Mouse (Mus musculus) lung, embryonic 16.5 days (tissue): ENCODE measurements around the gene Kif27. TPM values are rescaled to one million over a fixed set of nuclear protein-coding genes. Genes with fewer than 3 reads are reported as not detected.
"Not testable (repeated sequence)": the region's sequence is repeated elsewhere in the genome, so short reads cannot be mapped to it uniquely, and the experiment has no call there.

Source experiments
- ATAC-seq: fragments of 200-750 bp; cut with Nextera tagmentation; 2 replicates; pipeline ENCODE4 v1.8.0; 2017; ENCODE audit warnings: low read depth, mild to moderate bottlenecking, moderate library complexity
- H3K27ac ChIP-seq: fragments of 300-500 bp; sonication (generic); 2 replicates; pipeline ENCODE4 v1.5.1; 2014; ENCODE audit warnings: mild to moderate bottlenecking, control low read depth, low read length
- H3K27me3 ChIP-seq: fragments of 300-500 bp; sonication (generic); 2 replicates; pipeline ENCODE4 v1.6.1; 2014; ENCODE audit warnings: low read depth, low read length, mixed read lengths; ENCODE audit not compliant: control insufficient read depth, insufficient read depth
- H3K36me3 ChIP-seq: fragments of 300-500 bp; sonication (generic); 2 replicates; pipeline ENCODE4 v1.6.1; 2014; ENCODE audit warnings: low read length; ENCODE audit not compliant: control insufficient read depth, insufficient read depth
- H3K4me1 ChIP-seq: fragments of 300-500 bp; sonication (generic); replicated peaks from 2 replicates; pipeline ENCODE4 v1.6.1; 2014; ENCODE audit warnings: low read length, mixed read lengths; ENCODE audit not compliant: control insufficient read depth, insufficient read depth
- H3K4me2 ChIP-seq: fragments of 300-500 bp; sonication (generic); 2 replicates; pipeline ENCODE4 v1.6.1; 2014; ENCODE audit warnings: low read depth, low read length, control low read depth
- H3K4me3 ChIP-seq: fragments of 300-500 bp; sonication (generic); 2 replicates; pipeline ENCODE4 v1.5.1; 2014; ENCODE audit warnings: mild to moderate bottlenecking, low read length, control low read depth
- H3K9ac ChIP-seq: fragments of 300-500 bp; sonication (generic); 2 replicates; pipeline ENCODE4 v1.6.1; 2014; ENCODE audit warnings: low read length, control low read depth
- H3K9me3 ChIP-seq: fragments of 300-500 bp; sonication (generic); 2 replicates; pipeline ENCODE4 v1.6.1; 2016; ENCODE audit warnings: low read length; ENCODE audit not compliant: control insufficient read depth
- WGBS: fragments of 180-500 bp; shearing (Covaris S2); extraction: QIAGEN DNeasy Blood & Tissue Kit; methylation state at CpG from one replicate; pipeline ENCODE4 v1.1.7; 2014; 5-methylcytosine and 5-hydroxymethylcytosine counted together
- polyA plus RNA-seq: library from polyadenylated mRNA; unstranded; fragments of >200 nt; fragmentation: Nextera tagmentation; extraction: Ambion mirVana; gene quantifications from 2 replicates; pipeline ENCODE4 v1.2.1, GENCODE M21; 2015

Gene Kif27
- polyA plus RNA-seq = 1.4 and 1.6 TPM in 2 replicates

GRCm38 (mm10) chr13:58358629-58359303 lies at the start of gene Kif27:
Gene Kif27, minus strand, starts transcription at chr13:58359122.
- Histone ChIP-seq H3K27ac (no peak within 1 kb of the TSS; the same call in 1 of the 2 replicates), H3K27me3 (no peaks in the 10 kb centered on the region), H3K9ac (peak within 1 kb of the TSS; percentile 66), H3K4me1 (no peaks in the 10 kb centered on the region), H3K4me3 (peak within 1 kb of the TSS; percentile 69), H3K9me3 (peaks cover 2% of the 10 kb centered on the region; the same call in 1 of the 2 replicates), H3K4me2 (peak within 1 kb of the TSS; percentile 97), H3K36me3 (no peaks in the 10 kb centered on the region)
- WGBS = under 1% methylated on average over 75 of the region's 85 CpGs
- peak; percentile 99 for ATAC-seq

- not testable (repeated sequence) for ATAC-seq, H3K4me1 ChIP-seq, H3K9me3 ChIP-seq, H3K36me3 ChIP-seq, H3K27me3 ChIP-seq
- Histone ChIP-seq H3K4me2 (peak within 1 kb of the TSS; percentile 56), H3K9ac (peak within 1 kb of the TSS; percentile 100), H3K4me3 (peak within 1 kb of the TSS; percentile 97), H3K27ac (peak within 1 kb of the TSS; percentile 99)
- WGBS = 6% methylated on average over 16 of the region's 17 CpGs
These were observed 44.3 kb upstream of the Kif27 start, which contains the start of gene Hnrnpk for GRCm38 (mm10) chr13:58403243-58403642. Gene Hnrnpk, minus strand, starts transcription at chr13:58403343.

GRCm38 (mm10) chr13:58402744-58403110 lies 43.8 kb upstream of the Kif27 start:
- Histone ChIP-seq H3K4me1 (peaks cover 10% of the 10 kb centered on the region; the same call in 1 of the 2 replicates), H3K4me3 (peak overlapping the region; percentile 97), H3K27ac (peak overlapping the region; percentile 99), H3K4me2 (peak overlapping the region; percentile 56), H3K9me3 (no peaks in the 10 kb centered on the region), H3K27me3 (no peaks in the 10 kb centered on the region), H3K9ac (peak overlapping the region; percentile 100), H3K36me3 (peaks cover 6% of the 10 kb centered on the region)
- peak; percentile 76 for ATAC-seq
- under 1% methylated on average over 39 of the region's 48 CpGs for WGBS

- Histone ChIP-seq H3K9me3 (no peaks in the 10 kb centered on the region), H3K4me3 (peak within 1 kb of the TSS; percentile 97), H3K4me1 (peaks cover 10% of the 10 kb centered on the region; the same call in 1 of the 2 replicates), H3K9ac (peak within 1 kb of the TSS; percentile 100), H3K27ac (peak within 1 kb of the TSS; percentile 99), H3K27me3 (no peaks in the 10 kb centered on the region), H3K36me3 (peaks cover 11% of the 10 kb centered on the region), H3K4me2 (peak within 1 kb of the TSS; percentile 90)
- ATAC-seq = peak; percentile 94
- WGBS = 0% methylated on average over 60 of the region's 91 CpGs
These were observed 43.3 kb upstream of the Kif27 start, which contains the start of gene Rmi1 for GRCm38 (mm10) chr13:58402003-58402743. Gene Rmi1, plus strand, starts transcription at chr13:58402248.

GRCm38 (mm10) chr13:58401135-58402002 lies 42.4 kb upstream of the Kif27 start:
- H3K27ac ChIP-seq = peak overlapping the region; percentile 99
- peak overlapping the region; percentile 97 for H3K4me3 ChIP-seq
- no peaks in the 10 kb centered on the region for H3K9me3 ChIP-seq
- H3K4me1 ChIP-seq = peaks cover 10% of the 10 kb centered on the region; the same call in 1 of the 2 replicates
- peaks cover 14% of the 10 kb centered on the region for H3K36me3 ChIP-seq
- H3K9ac ChIP-seq = peak overlapping the region; percentile 100
- H3K4me2 ChIP-seq = peak overlapping the region; percentile 90
- H3K27me3 ChIP-seq = no peaks in the 10 kb centered on the region
- ATAC-seq = peak; percentile 31
- under 1% methylated on average over 62 of the region's 100 CpGs for WGBS

- no peak for ATAC-seq
- Histone ChIP-seq H3K4me2 (peak overlapping the region; percentile 90), H3K4me1 (peaks cover 10% of the 10 kb centered on the region; the same call in 1 of the 2 replicates), H3K36me3 (peaks cover 21% of the 10 kb centered on the region), H3K9ac (peak overlapping the region; percentile 100), H3K9me3 (no peaks in the 10 kb centered on the region), H3K27ac (no peak overlapping the region), H3K4me3 (peak overlapping the region; percentile 97), H3K27me3 (no peaks in the 10 kb centered on the region)
- WGBS = under 1% methylated on average over 11 of the region's 11 CpGs
These were observed 41.7 kb upstream of the Kif27 start for GRCm38 (mm10) chr13:58400576-58400975.

- no peak overlapping the region for H3K4me3 ChIP-seq
- H3K4me1 ChIP-seq = peaks cover 4% of the 10 kb centered on the region; the same call in 1 of the 2 replicates
- ATAC-seq = no peak
- 86% methylated on average over 13 of the region's 13 CpGs for WGBS
- no peaks in the 10 kb centered on the region for H3K9me3 ChIP-seq
- no peak overlapping the region for H3K9ac ChIP-seq
- no peaks in the 10 kb centered on the region for H3K27me3 ChIP-seq
- peaks cover 41% of the 10 kb centered on the region for H3K36me3 ChIP-seq
- no peak overlapping the region for H3K4me2 ChIP-seq
- no peak overlapping the region for H3K27ac ChIP-seq
These were observed 38.7 kb upstream of the Kif27 start for GRCm38 (mm10) chr13:58397651-58398050.

- H3K4me1 ChIP-seq, H3K9ac ChIP-seq, H3K9me3 ChIP-seq, H3K4me3 ChIP-seq, H3K27me3 ChIP-seq, ATAC-seq, H3K27ac ChIP-seq, H3K4me2 ChIP-seq: not testable (repeated sequence)
- peaks cover 50% of the 10 kb centered on the region for H3K36me3 ChIP-seq
- 83% methylated on average over 11 of the region's 11 CpGs for WGBS
These were observed 35.5 kb upstream of the Kif27 start for GRCm38 (mm10) chr13:58394392-58394791.
